9 mouse cellular contexts compared by ENCODE assay signal in genomic region chr2:154158433-154158832, GRCm38 (mm10). TPM values are rescaled to one million over a fixed set of nuclear protein-coding genes. Genes with fewer than 3 reads are reported as not detected.
DNase-seq lines count a peak whose midpoint lies in the region; ATAC-seq and TF ChIP-seq lines count a peak whose summit lies in the region.
"Had no signal": no experiment of that assay in that cellular context is flagged by ENCODE, and none has a peak within 500 bp of the region (broad histone marks: within the 10 kb centered on the region; RNA-seq: fewer than 3 reads in every experiment).

No protein-coding gene starts in this region.

- TF ChIP-seq CTCF in ES-Bruce4 (IDR thresholded peaks at IDR 0.05; ENCODE audit: low read depth, low read length), result peak; percentile 70

- WGBS in hindbrain, embryonic 10.5 days, result 46% methylated on average over 3 of the region's 3 CpGs
- 40% methylated on average over 3 of the region's 3 CpGs for WGBS in hindbrain, embryonic 12.5 days
- WGBS in limb, embryonic 11.5 days, result 32% methylated on average over 3 of the region's 3 CpGs

- peaks cover 7% of the 10 kb centered on the region; the same call in 1 of the 2 replicates for H3K9me3 ChIP-seq in hindbrain, embryonic 10.5 days
- H3K9me3 ChIP-seq in hindbrain, embryonic 12.5 days (replicated peaks), result 0 out of 2 replicates have a peak, but pooled peaks cover 3% of the 10 kb centered on the region
- peaks cover 7% of the 10 kb centered on the region; the same call in 1 of the 2 replicates for H3K9me3 ChIP-seq in ES-Bruce4 (replicated peaks; ENCODE audit: control insufficient read depth, insufficient read depth, low read length, poor library complexity, severe bottlenecking)
- H3K9me3 ChIP-seq in limb, embryonic 11.5 days (ENCODE audit: control insufficient read depth, low read length), result no peaks in the 10 kb centered on the region

- no peaks in the 10 kb centered on the region for H3K4me1 ChIP-seq in hindbrain, embryonic 10.5 days (replicated peaks)
- H3K4me1 ChIP-seq in hindbrain, embryonic 12.5 days, result no peaks in the 10 kb centered on the region
- no peaks in the 10 kb centered on the region for H3K4me1 ChIP-seq in ES-Bruce4 (ENCODE audit: control insufficient read depth, insufficient read depth, low read length)
- no peaks in the 10 kb centered on the region for H3K4me1 ChIP-seq in limb, embryonic 11.5 days (ENCODE audit: control insufficient read depth, insufficient read depth, low read length)

- peak; percentile 41 for DNase-seq in hindbrain, embryonic 10.5 days (ENCODE audit: low spot score)
- peak; percentile 59 for DNase-seq in 3T3-L1 (ENCODE audit: low read depth, low spot score)
- peak; percentile 43 for DNase-seq in embryo, embryonic 10 days (ENCODE audit: low spot score)
- peak; percentile 72 for DNase-seq in limb, embryonic 11.5 days (ENCODE audit: low spot score)
- DNase-seq in telencephalon, adult 2 months (ENCODE audit: low read depth, low spot score), result peak; percentile 11

- no peak overlapping the region for H3K27ac ChIP-seq in hindbrain, embryonic 10.5 days
- no peak overlapping the region for H3K27ac ChIP-seq in hindbrain, embryonic 12.5 days
- H3K27ac ChIP-seq in ES-Bruce4 (ENCODE audit: insufficient read depth, low read length), result no peak overlapping the region
- no peak overlapping the region for H3K27ac ChIP-seq in limb, embryonic 11.5 days (replicated peaks; ENCODE audit: low read depth, low read length)

- ATAC-seq in hindbrain, embryonic 12.5 days (ENCODE audit: low FRiP score), result no peak
- ATAC-seq in limb, embryonic 11.5 days (ENCODE audit: insufficient number of reproducible peaks, low FRiP score, low TSS enrichment, low read depth), result no peak
- ATAC-seq in inflammation-experienced regulatory T-cells, adult 6 months, result no peak

- no peaks in the 10 kb centered on the region for H3K27me3 ChIP-seq in hindbrain, embryonic 10.5 days (ENCODE audit: insufficient read depth, poor library complexity, severe bottlenecking)
- no peaks in the 10 kb centered on the region for H3K27me3 ChIP-seq in hindbrain, embryonic 12.5 days
- H3K27me3 ChIP-seq in ES-Bruce4 (ENCODE audit: control insufficient read depth, insufficient read depth, low read length, poor library complexity, severe bottlenecking), result no peaks in the 10 kb centered on the region
- H3K27me3 ChIP-seq in limb, embryonic 11.5 days (ENCODE audit: control insufficient read depth, insufficient read depth, low read length), result no peaks in the 10 kb centered on the region

- TF ChIP-seq EP300 in ES-Bruce4 (IDR thresholded peaks at IDR 0.05; ENCODE audit: insufficient read depth, low read depth, low read length), result no peak

- no peak overlapping the region for H3K9ac ChIP-seq in hindbrain, embryonic 12.5 days
- no peak overlapping the region for H3K9ac ChIP-seq in ES-Bruce4 (ENCODE audit: low read depth, poor library complexity, severe bottlenecking)
- no peak overlapping the region for H3K9ac ChIP-seq in limb, embryonic 11.5 days (ENCODE audit: low read length)

- TF ChIP-seq POLR2A in ES-Bruce4 (IDR thresholded peaks at IDR 0.05; ENCODE audit: insufficient read depth, low read length), result no peak

- no peak overlapping the region for H3K4me2 ChIP-seq in hindbrain, embryonic 12.5 days (replicated peaks)
- H3K4me2 ChIP-seq in limb, embryonic 11.5 days (ENCODE audit: low read depth, severe bottlenecking), result no peak overlapping the region

- H3K4me3 ChIP-seq in hindbrain, embryonic 10.5 days, result no peak overlapping the region
- no peak overlapping the region for H3K4me3 ChIP-seq in hindbrain, embryonic 12.5 days
- H3K4me3 ChIP-seq in ES-Bruce4 (ENCODE audit: low read depth, low read length), result no peak overlapping the region
- H3K4me3 ChIP-seq in limb, embryonic 11.5 days (ENCODE audit: low read depth, low read length), result no peak overlapping the region

- no peaks in the 10 kb centered on the region for H3K36me3 ChIP-seq in hindbrain, embryonic 10.5 days
- no peaks in the 10 kb centered on the region for H3K36me3 ChIP-seq in hindbrain, embryonic 12.5 days
- H3K36me3 ChIP-seq in ES-Bruce4 (ENCODE audit: control insufficient read depth, insufficient read depth, low read length, poor library complexity, severe bottlenecking), result no peaks in the 10 kb centered on the region
- no peaks in the 10 kb centered on the region for H3K36me3 ChIP-seq in limb, embryonic 11.5 days (ENCODE audit: control insufficient read depth, insufficient read depth, low read length)

RNA-seq across cellular contexts. Expression of gene Bpifa5, which starts 4.0 kb away (rescaled TPM):
- not detected in 2 replicates for polyA plus RNA-seq in hindbrain, embryonic 10.5 days (2016; fragmentation: Nextera tagmentation; extraction: Ambion mirVana)
- not detected in 2 replicates for polyA plus RNA-seq in hindbrain, embryonic 12.5 days (2016; fragmentation: Nextera tagmentation; extraction: Ambion mirVana)
- polyA plus RNA-seq in ES-Bruce4 (2011; ENCODE audit: insufficient read depth, insufficient read length, low read depth, missing spikeins), result not detected in 2 replicates
- polyA plus RNA-seq in limb, embryonic 11.5 days (2014; fragmentation: Nextera tagmentation; extraction: Ambion mirVana), result not detected in 2 replicates
- polyA plus RNA-seq in inflammation-experienced regulatory T-cells, adult 6 months (2017; shearing (Covaris generic)), result not detected
- polyA plus RNA-seq: lung, embryonic 16.5 days had no signal

RNA-seq across cellular contexts. Expression of gene Bpifa1, which starts 15.8 kb away (rescaled TPM):
- polyA plus RNA-seq in hindbrain, embryonic 10.5 days (2016; fragmentation: Nextera tagmentation; extraction: Ambion mirVana), result 0.18 TPM in 1 of 2 replicates, not detected in the other
- polyA plus RNA-seq in hindbrain, embryonic 12.5 days (2016; fragmentation: Nextera tagmentation; extraction: Ambion mirVana), result not detected in 2 replicates
- not detected in 2 replicates for polyA plus RNA-seq in ES-Bruce4 (2011; ENCODE audit: insufficient read depth, insufficient read length, low read depth, missing spikeins)
- polyA plus RNA-seq in limb, embryonic 11.5 days (2014; fragmentation: Nextera tagmentation; extraction: Ambion mirVana), result not detected in 2 replicates
- not detected for polyA plus RNA-seq in inflammation-experienced regulatory T-cells, adult 6 months (2017; shearing (Covaris generic))

RNA-seq across cellular contexts. Expression of gene Bpifa3, which starts 28.3 kb away (rescaled TPM):
- polyA plus RNA-seq in hindbrain, embryonic 10.5 days (2016; fragmentation: Nextera tagmentation; extraction: Ambion mirVana), result not detected in 2 replicates
- polyA plus RNA-seq in hindbrain, embryonic 12.5 days (2016; fragmentation: Nextera tagmentation; extraction: Ambion mirVana), result not detected in 2 replicates
- not detected in 2 replicates for polyA plus RNA-seq in ES-Bruce4 (2011; ENCODE audit: insufficient read depth, insufficient read length, low read depth, missing spikeins)
- polyA plus RNA-seq in limb, embryonic 11.5 days (2014; fragmentation: Nextera tagmentation; extraction: Ambion mirVana), result not detected in 2 replicates
- polyA plus RNA-seq in inflammation-experienced regulatory T-cells, adult 6 months (2017; shearing (Covaris generic)), result not detected
- polyA plus RNA-seq: lung, embryonic 16.5 days had no signal

RNA-seq across cellular contexts. Expression of gene Bpifb1, which starts 32.2 kb away (rescaled TPM):
- not detected in 2 replicates for polyA plus RNA-seq in hindbrain, embryonic 10.5 days (2016; fragmentation: Nextera tagmentation; extraction: Ambion mirVana)
- polyA plus RNA-seq in hindbrain, embryonic 12.5 days (2016; fragmentation: Nextera tagmentation; extraction: Ambion mirVana), result not detected in 2 replicates
- not detected in 2 replicates for polyA plus RNA-seq in ES-Bruce4 (2011; ENCODE audit: insufficient read depth, insufficient read length, low read depth, missing spikeins)
- polyA plus RNA-seq in limb, embryonic 11.5 days (2014; fragmentation: Nextera tagmentation; extraction: Ambion mirVana), result not detected in 2 replicates
- polyA plus RNA-seq in inflammation-experienced regulatory T-cells, adult 6 months (2017; shearing (Covaris generic)), result not detected

Comparison
In these comparisons a context has a peak if more than half of its experiments do, and no peak if none do; other contexts are left out.
1. DNase-seq: peak in every context shown above with its lines; median percentile 72 in limb, embryonic 11.5 days; 59 in 3T3-L1; 43 in embryo, embryonic 10 days; 41 in hindbrain, embryonic 10.5 days; 11 in telencephalon, adult 2 months.